Mouse (Mus musculus): ENCODE results near the gene Plekhh3. TPM values are rescaled to one million over a fixed set of nuclear protein-coding genes. Genes with fewer than 3 reads are reported as not detected.

Plekhh3 gene
- polyA plus RNA-seq, 1 experiment from 2014 or later = 4.6 TPM

DNA sequence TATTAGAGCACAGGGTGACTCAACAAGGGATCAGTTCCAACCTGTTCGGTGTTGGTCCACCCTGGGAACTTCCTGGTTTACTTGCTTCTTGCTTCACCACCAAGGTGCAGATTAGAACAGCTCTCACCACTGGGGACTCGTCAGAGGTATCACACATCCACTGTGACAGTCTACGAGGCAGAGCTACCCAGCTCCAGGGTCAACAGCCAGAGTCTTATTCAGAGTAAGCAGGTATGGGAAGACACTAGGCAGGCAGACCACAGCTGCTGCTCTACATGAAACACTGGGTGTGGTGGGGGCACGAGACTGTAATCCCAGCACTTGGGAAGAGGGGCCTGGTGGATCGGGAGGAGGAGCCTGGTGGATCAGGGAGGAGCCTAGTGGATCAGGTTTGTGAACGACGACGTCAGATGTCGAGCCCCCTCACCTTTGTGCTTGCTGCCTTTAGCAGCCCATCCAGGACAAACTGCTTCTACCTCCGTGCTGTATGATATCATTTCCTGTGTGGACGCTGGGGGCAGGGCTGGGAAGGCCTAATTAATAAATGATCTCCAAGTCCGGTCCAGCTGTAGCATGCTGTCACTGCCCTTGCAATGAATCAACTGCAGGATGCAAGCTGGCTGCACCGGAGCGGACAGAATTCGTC lies 32.5 kb downstream of the Plekhh3 start:
- H3K27ac ChIP-seq (ENCODE audit: low read depth, low read length) = no peak overlapping the region; the same call in 1 of the 2 replicates
- WGBS = 21% methylated on average over 15 of the region's 15 CpGs
- H3K4me1 ChIP-seq (ENCODE audit: control insufficient read depth, insufficient read depth, low read length) = peaks cover 7% of the 10 kb centered on the region
- H3K4me3 ChIP-seq (ENCODE audit: low read depth, low read length) = no peak overlapping the region
- DNase-seq (ENCODE audit: low spot score) = peak; percentile 45
- 0 out of 2 replicates have a peak overlapping the region, but pooled peaks have one; percentile 22 for H3K9ac ChIP-seq (ENCODE audit: low read length)
- H3K9me3 ChIP-seq (replicated peaks; ENCODE audit: control insufficient read depth, low read length) = no peaks in the 10 kb centered on the region
- ATAC-seq = peak; percentile 30; the same call in 1 of the 2 replicates
- peak overlapping the region; percentile 38 for H3K4me2 ChIP-seq (ENCODE audit: low read length)
- H3K36me3 ChIP-seq (ENCODE audit: control insufficient read depth, insufficient read depth, low read length) = no peaks in the 10 kb centered on the region
- no peaks in the 10 kb centered on the region for H3K27me3 ChIP-seq (replicated peaks; ENCODE audit: control insufficient read depth, insufficient read depth, low read length)

DNA sequence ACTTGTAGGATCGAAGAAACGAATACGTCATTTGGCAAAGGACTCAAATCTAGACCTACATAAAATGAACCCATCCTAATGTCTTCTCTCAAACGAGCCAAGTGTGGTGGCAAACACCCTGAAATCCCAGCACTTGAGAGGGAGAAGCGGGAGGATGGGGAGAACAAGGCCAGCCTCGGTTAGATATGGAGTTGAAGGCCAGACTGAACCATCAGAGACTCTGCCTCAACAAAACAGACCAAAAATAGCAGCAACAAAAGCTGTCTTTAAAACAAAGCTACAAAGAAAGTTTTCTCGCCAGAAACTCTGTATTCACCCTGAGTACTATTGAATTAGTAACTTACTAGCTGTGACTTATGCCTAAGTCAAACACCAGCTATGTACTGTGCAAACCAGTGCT lies 34.2 kb downstream of the Plekhh3 start:
- Histone ChIP-seq H3K4me2 (ENCODE audit: low read length) (no peak overlapping the region), H3K9me3 (replicated peaks; ENCODE audit: control insufficient read depth, low read length) (no peaks in the 10 kb centered on the region), H3K27me3 (replicated peaks; ENCODE audit: control insufficient read depth, insufficient read depth, low read length) (no peaks in the 10 kb centered on the region), H3K9ac (ENCODE audit: low read length) (no peak overlapping the region), H3K27ac (ENCODE audit: low read depth, low read length) (no peak overlapping the region), H3K4me3 (ENCODE audit: low read depth, low read length) (no peak overlapping the region), H3K36me3 (ENCODE audit: control insufficient read depth, insufficient read depth, low read length) (no peaks in the 10 kb centered on the region), H3K4me1 (ENCODE audit: control insufficient read depth, insufficient read depth, low read length) (peaks cover 7% of the 10 kb centered on the region)
- WGBS = 77% methylated on average over 7 of the region's 7 CpGs
- no peak for DNase-seq (ENCODE audit: low spot score)
- no peak for ATAC-seq

DNA sequence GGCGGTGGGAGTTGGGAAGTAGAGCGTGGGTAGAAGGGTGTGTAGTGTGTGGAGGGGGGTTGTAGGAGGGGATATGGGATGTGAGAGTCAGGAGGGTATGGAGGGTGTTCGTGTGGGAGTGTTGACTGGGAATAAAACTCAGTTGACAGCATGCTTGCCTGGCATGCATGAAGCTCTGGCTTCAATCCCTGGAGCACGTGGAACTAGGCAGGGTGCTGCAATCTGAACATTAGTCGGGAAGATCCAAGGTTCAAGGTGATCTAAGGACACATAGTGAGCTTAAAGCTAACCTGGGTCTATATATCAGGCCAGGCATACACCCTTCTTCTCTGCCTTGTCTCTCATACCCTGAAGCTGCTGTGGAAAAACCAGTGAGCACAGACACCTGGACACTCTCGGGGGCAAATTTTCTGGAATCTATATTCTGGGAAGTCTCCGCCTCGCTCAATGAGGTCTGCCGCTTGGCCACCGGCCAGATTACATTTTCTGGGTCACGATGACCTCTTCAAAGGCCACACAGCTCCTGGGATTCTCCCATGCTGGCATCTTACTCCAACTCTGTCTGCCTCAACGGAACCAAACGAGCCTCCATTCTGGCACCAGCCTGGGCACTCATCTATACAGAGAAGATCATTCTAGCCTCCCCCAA lies 36.8 kb downstream of the Plekhh3 start:
- 78% methylated on average over 13 of the region's 13 CpGs for WGBS
- Histone ChIP-seq H3K9me3 (replicated peaks; ENCODE audit: control insufficient read depth, low read length) (no peaks in the 10 kb centered on the region), H3K4me1 (ENCODE audit: control insufficient read depth, insufficient read depth, low read length) (peaks cover under 1% of the 10 kb centered on the region; the same call in 1 of the 2 replicates), H3K4me2 (ENCODE audit: low read length) (no peak overlapping the region), H3K9ac (ENCODE audit: low read length) (no peak overlapping the region), H3K4me3 (ENCODE audit: low read depth, low read length) (no peak overlapping the region), H3K27me3 (replicated peaks; ENCODE audit: control insufficient read depth, insufficient read depth, low read length) (no peaks in the 10 kb centered on the region), H3K27ac (ENCODE audit: low read depth, low read length) (no peak overlapping the region), H3K36me3 (ENCODE audit: control insufficient read depth, insufficient read depth, low read length) (no peaks in the 10 kb centered on the region)
- no peak for ATAC-seq
- no peak for DNase-seq (ENCODE audit: low spot score)

DNA sequence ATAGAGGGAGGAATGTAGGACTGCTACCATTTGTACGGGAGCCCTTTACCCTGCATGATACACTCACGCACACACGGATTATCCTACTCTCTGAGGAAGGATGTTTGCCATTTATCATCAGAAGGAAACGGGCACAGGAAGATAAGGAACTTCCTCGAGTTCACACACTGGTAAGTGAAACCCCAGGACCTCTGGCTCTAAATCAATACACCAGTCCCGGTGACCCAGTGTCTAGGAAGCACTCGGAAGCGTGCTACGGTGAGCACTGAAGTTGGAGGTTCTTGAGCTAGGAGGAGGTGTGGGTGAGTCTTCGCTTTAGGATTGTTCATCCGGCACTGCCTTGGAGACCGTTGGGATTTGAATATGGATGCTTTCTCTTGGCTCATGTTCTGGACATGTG lies 38.1 kb downstream of the Plekhh3 start:
- H3K9ac ChIP-seq (ENCODE audit: low read length) = no peak overlapping the region
- H3K4me2 ChIP-seq (ENCODE audit: low read length) = no peak overlapping the region
- DNase-seq (ENCODE audit: low spot score) = no peak
- no peaks in the 10 kb centered on the region for H3K27me3 ChIP-seq (replicated peaks; ENCODE audit: control insufficient read depth, insufficient read depth, low read length)
- no peak overlapping the region for H3K4me3 ChIP-seq (ENCODE audit: low read depth, low read length)
- H3K36me3 ChIP-seq (ENCODE audit: control insufficient read depth, insufficient read depth, low read length) = no peaks in the 10 kb centered on the region
- ATAC-seq = no peak
- H3K4me1 ChIP-seq (ENCODE audit: control insufficient read depth, insufficient read depth, low read length) = no peaks in the 10 kb centered on the region
- H3K9me3 ChIP-seq (replicated peaks; ENCODE audit: control insufficient read depth, low read length) = no peaks in the 10 kb centered on the region
- 89% methylated on average over 12 of the region's 12 CpGs for WGBS
- no peak overlapping the region for H3K27ac ChIP-seq (ENCODE audit: low read depth, low read length)

DNA sequence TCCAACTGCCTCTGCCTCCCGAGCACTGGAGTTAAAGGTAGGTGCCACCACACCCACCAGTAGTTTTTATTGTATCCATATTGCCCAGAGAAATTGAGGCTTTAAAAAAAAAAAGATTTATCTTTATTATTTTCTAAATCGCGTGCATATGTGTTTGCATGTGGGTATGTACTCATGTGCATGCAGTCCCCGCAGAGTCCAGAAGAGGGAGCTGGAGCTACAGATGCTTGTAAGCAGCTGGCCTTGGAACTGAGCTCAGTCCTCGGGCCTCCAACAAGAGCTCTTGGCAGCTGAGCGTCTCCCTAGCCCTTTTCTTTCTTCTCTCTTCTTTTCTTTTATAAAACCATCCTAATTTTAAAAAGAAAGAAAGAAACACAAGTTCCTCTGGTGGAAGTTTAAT lies 39.5 kb downstream of the Plekhh3 start:
- no peaks in the 10 kb centered on the region for H3K4me1 ChIP-seq (ENCODE audit: control insufficient read depth, insufficient read depth, low read length)
- no peaks in the 10 kb centered on the region for H3K9me3 ChIP-seq (replicated peaks; ENCODE audit: control insufficient read depth, low read length)
- H3K4me3 ChIP-seq (ENCODE audit: low read depth, low read length) = no peak overlapping the region
- WGBS = 86% methylated on average over 6 of the region's 6 CpGs
- H3K4me2 ChIP-seq (ENCODE audit: low read length) = no peak overlapping the region
- ATAC-seq = no peak
- no peak overlapping the region for H3K27ac ChIP-seq (ENCODE audit: low read depth, low read length)
- no peak overlapping the region for H3K9ac ChIP-seq (ENCODE audit: low read length)
- peaks cover 2% of the 10 kb centered on the region for H3K36me3 ChIP-seq (ENCODE audit: control insufficient read depth, insufficient read depth, low read length)
- no peaks in the 10 kb centered on the region for H3K27me3 ChIP-seq (replicated peaks; ENCODE audit: control insufficient read depth, insufficient read depth, low read length)
- DNase-seq (ENCODE audit: low spot score) = no peak

DNA sequence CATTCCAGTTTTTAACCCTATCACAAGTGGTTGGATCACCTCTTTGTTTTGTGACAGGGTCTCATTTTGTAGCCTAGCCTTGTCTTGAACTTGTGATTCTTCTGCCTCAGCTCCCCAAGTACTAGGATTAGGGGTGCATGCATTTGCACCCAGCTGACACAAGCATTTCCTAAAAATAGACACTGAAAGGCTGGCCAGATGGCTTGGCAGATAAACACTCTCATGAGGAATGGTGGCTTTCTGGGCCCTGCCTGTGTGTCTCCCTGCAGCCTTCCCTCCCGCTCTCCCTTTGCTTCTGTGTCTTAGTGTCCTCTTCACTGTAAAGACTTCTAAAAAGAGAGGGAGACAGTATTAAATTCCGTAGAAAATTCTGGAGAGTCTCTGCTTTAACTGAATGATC lies 40.0 kb downstream of the Plekhh3 start:
- Histone ChIP-seq H3K4me2 (ENCODE audit: low read length) (no peak overlapping the region), H3K4me1 (ENCODE audit: control insufficient read depth, insufficient read depth, low read length) (no peaks in the 10 kb centered on the region), H3K9me3 (replicated peaks; ENCODE audit: control insufficient read depth, low read length) (no peaks in the 10 kb centered on the region), H3K9ac (ENCODE audit: low read length) (no peak overlapping the region), H3K36me3 (ENCODE audit: control insufficient read depth, insufficient read depth, low read length) (peaks cover 7% of the 10 kb centered on the region), H3K4me3 (ENCODE audit: low read depth, low read length) (no peak overlapping the region), H3K27ac (ENCODE audit: low read depth, low read length) (no peak overlapping the region), H3K27me3 (replicated peaks; ENCODE audit: control insufficient read depth, insufficient read depth, low read length) (no peaks in the 10 kb centered on the region)
- peak; percentile 24 for DNase-seq (ENCODE audit: low spot score)
- WGBS = 92% methylated on average over 2 of the region's 2 CpGs
- ATAC-seq = no peak

DNA sequence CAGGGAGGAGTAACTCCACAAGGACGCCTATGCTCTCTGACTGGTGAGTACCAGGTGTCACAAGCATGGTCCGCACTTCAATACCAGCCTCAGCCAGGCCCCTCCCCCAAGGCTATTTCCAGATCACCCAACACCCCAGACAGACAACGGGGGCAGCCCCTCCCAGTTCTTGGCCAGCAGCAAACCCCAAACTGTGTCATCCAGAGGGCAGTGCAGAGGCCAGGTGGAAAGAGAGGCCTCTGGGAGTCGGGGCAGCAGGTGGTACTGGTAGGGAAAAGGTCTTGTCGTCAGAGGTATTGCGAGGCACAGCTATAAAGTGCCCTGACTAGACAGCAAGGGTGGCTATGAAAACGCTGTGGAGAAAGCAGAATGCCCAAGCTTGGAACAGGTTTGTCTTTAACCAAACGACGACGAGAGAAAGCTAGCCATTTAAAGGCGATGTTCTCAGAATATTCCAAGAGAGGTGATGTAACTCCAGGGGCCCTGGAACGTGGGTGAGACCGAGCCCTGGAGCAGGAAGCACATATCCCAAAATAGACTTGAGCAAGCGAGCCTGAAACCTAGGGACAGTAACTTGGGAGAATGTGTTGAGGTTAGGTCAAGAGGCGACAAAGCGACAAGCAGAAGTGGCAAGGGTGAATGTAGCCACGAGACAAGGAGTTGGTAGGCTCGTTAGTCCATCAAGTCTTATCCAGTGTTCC lies 40.9 kb downstream of the Plekhh3 start:
- WGBS = 56% methylated on average over 18 of the region's 18 CpGs
- Histone ChIP-seq H3K27me3 (replicated peaks; ENCODE audit: control insufficient read depth, insufficient read depth, low read length) (no peaks in the 10 kb centered on the region), H3K9ac (ENCODE audit: low read length) (no peak overlapping the region), H3K36me3 (ENCODE audit: control insufficient read depth, insufficient read depth, low read length) (peaks cover 17% of the 10 kb centered on the region), H3K27ac (ENCODE audit: low read depth, low read length) (no peak overlapping the region), H3K9me3 (replicated peaks; ENCODE audit: control insufficient read depth, low read length) (no peaks in the 10 kb centered on the region), H3K4me2 (ENCODE audit: low read length) (no peak overlapping the region), H3K4me1 (ENCODE audit: control insufficient read depth, insufficient read depth, low read length) (no peaks in the 10 kb centered on the region), H3K4me3 (ENCODE audit: low read depth, low read length) (no peak overlapping the region)
- no peak for DNase-seq (ENCODE audit: low spot score)
- no peak for ATAC-seq

DNA sequence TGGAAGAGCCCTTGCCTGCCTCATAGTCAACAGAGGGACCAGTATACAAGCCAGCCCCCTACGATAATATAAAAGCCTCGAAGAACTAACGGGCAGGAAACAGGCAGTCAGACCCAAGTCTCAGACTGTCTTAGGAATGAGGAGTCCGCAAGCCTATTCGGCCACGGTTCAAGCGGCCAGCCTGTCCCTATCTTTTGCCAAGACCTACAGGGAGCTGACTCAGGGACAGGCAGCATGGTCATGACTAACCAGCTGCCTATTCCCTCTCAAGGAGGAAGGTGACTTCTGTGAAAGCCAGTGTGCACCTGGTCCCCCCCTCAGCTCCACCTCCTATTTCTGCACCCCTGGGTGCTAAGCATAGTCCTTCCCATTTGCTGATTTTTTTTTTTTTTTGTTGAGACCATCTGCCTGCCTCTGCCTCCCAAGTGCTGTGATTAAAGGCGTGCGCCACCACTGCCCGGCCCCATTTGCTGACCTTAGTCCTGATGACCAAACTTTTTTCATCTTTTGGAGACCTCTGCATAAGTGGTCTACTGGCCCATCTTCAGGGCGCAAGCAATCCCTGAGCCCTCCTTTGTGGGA lies 42.1 kb downstream of the Plekhh3 start:
- 84% methylated on average over 11 of the region's 11 CpGs for WGBS
- no peak for DNase-seq (ENCODE audit: low spot score)
- H3K27ac ChIP-seq (ENCODE audit: low read depth, low read length) = no peak overlapping the region

More for the DNA sequence above, 42.1 kb downstream of the Plekhh3 start:
- no peaks in the 10 kb centered on the region for H3K9me3 ChIP-seq (replicated peaks; ENCODE audit: control insufficient read depth, low read length)
- ATAC-seq = no peak
- no peaks in the 10 kb centered on the region for H3K4me1 ChIP-seq (ENCODE audit: control insufficient read depth, insufficient read depth, low read length)
- peaks cover 23% of the 10 kb centered on the region for H3K36me3 ChIP-seq (ENCODE audit: control insufficient read depth, insufficient read depth, low read length)
- no peak overlapping the region for H3K9ac ChIP-seq (ENCODE audit: low read length)
- H3K27me3 ChIP-seq (replicated peaks; ENCODE audit: control insufficient read depth, insufficient read depth, low read length) = no peaks in the 10 kb centered on the region
- H3K4me2 ChIP-seq (ENCODE audit: low read length) = no peak overlapping the region
- no peak overlapping the region for H3K4me3 ChIP-seq (ENCODE audit: low read depth, low read length)

All from forebrain, embryonic 14.5 days (tissue).